Mouse (Mus musculus) CD4-positive, CD25-positive, alpha-beta regulatory T cell (primary cell): ENCODE measurements around the gene Hs6st1. TPM values are rescaled to one million over a fixed set of nuclear protein-coding genes. Genes with fewer than 3 reads are reported as not detected.

Experiments
- polyA plus RNA-seq: library from polyadenylated mRNA; unstranded; fragments of 100-300 nt; shearing (Covaris generic); gene quantifications from one replicate; pipeline ENCODE4 v1.2.1, GENCODE M21; 2017

Gene Hs6st1
- 14.4 TPM for polyA plus RNA-seq

DNA sequence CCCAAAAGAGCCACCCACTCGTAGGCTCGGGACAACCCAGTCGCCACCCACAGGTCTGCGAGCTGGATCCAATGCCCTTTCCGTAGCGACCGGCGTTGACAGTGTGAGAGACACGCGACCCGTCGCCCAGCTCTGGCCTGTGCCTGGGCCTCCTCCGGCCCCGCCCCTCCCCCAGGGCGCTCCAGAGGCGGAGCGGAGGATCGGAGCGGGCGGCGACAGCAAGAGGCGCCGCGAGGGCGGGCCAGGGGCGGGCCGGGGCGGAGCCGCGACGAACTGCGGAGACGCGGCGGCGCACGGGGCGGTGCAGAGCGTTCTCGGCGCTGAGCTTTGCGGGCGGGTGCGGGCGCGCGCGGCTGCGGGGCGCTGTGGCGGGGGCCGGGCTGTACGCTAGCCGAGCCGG is at the start of gene Hs6st1:
Hs6st1 (plus strand) TSS at position 325 of the 400 bp plus-strand sequence.

Other genes starting within 250 kb of the Hs6st1 start
- gene Uggt1, start 176.3 kb downstream of the Hs6st1 start, polyA plus RNA-seq = 84.3 TPM
- gene Neurl3, start 206.3 kb downstream of the Hs6st1 start, polyA plus RNA-seq = 129 TPM
- 116 TPM for gene Arid5a, start 239.3 kb downstream of the Hs6st1 start, polyA plus RNA-seq